Mouse (Mus musculus) kidney, embryonic 15.5 days (tissue): ENCODE results near the gene Sapcd2. TPM values are rescaled to one million over a fixed set of nuclear protein-coding genes. Genes with fewer than 3 reads are reported as not detected.

ENCODE experiments used
- polyA plus RNA-seq: library from polyadenylated mRNA; unstranded; fragments of >200 nt; fragmentation: Nextera tagmentation; extraction: Ambion mirVana; gene quantifications from 2 replicates; pipeline ENCODE4 v1.2.1, GENCODE M21; 2015

The Sapcd2 gene
- polyA plus RNA-seq, 1 experiment from 2014 or later, result 42.7 TPM

Other genes with a start within 250 kb of the Sapcd2 start
- 21.8 and 23.7 TPM in 2 replicates for gene Nrarp, start 191.6 kb upstream of the Sapcd2 start, polyA plus RNA-seq
- 11.7 and 14.1 TPM in 2 replicates for gene Tor4a, start 175.4 kb upstream of the Sapcd2 start, polyA plus RNA-seq
- 114 and 124 TPM in 2 replicates for gene Nelfb, start 160.8 kb upstream of the Sapcd2 start, polyA plus RNA-seq
- gene Stpg3, start 157.7 kb upstream of the Sapcd2 start, polyA plus RNA-seq, result 0.23 and 0.55 TPM in 2 replicates
- gene Fam166a, start 153.6 kb upstream of the Sapcd2 start, polyA plus RNA-seq, result 1.4 and 1.9 TPM in 2 replicates
- gene Tubb4b, start 147.6 kb upstream of the Sapcd2 start, polyA plus RNA-seq, result 555 and 581 TPM in 2 replicates
- gene Slc34a3, start 138.0 kb upstream of the Sapcd2 start, polyA plus RNA-seq, result 0.78 and 0.99 TPM in 2 replicates
- gene Rnf224, start 135.5 kb upstream of the Sapcd2 start, polyA plus RNA-seq, result 0.31 and 0.41 TPM in 2 replicates
- 20.7 and 21.8 TPM in 2 replicates for gene Rnf208, start 130.1 kb upstream of the Sapcd2 start, polyA plus RNA-seq
- 0.51 and 0.55 TPM in 2 replicates for gene Cysrt1, start 129.9 kb upstream of the Sapcd2 start, polyA plus RNA-seq
- 5.3 and 5.4 TPM in 2 replicates for gene AL732309.1, start 125.5 kb upstream of the Sapcd2 start, polyA plus RNA-seq
- 23.4 and 23.6 TPM in 2 replicates for gene Tmem203, start 116.9 kb upstream of the Sapcd2 start, polyA plus RNA-seq
- 9.2 and 11.3 TPM in 2 replicates for gene Tprn, start 109.7 kb upstream of the Sapcd2 start, polyA plus RNA-seq
- 204 and 207 TPM in 2 replicates for gene Ssna1, start 99.9 kb upstream of the Sapcd2 start, polyA plus RNA-seq
- 123 and 129 TPM in 2 replicates for gene Anapc2, start 99.8 kb upstream of the Sapcd2 start, polyA plus RNA-seq
- not detected in 2 replicates for gene Tmem210, start 84.2 kb upstream of the Sapcd2 start, polyA plus RNA-seq
- gene Lrrc26, start 82.4 kb upstream of the Sapcd2 start, polyA plus RNA-seq, result 0.46 TPM in 1 of 2 replicates, not detected in the other
- 0.53 and 0.71 TPM in 2 replicates for gene Grin1, start 53.1 kb upstream of the Sapcd2 start, polyA plus RNA-seq
- gene Man1b1, start 40.0 kb upstream of the Sapcd2 start, polyA plus RNA-seq, result 50.5 and 53.2 TPM in 2 replicates
- gene Dpp7, start 16.0 kb upstream of the Sapcd2 start, polyA plus RNA-seq, result 23.4 TPM in 2 replicates
- gene Uap1l1, start 6.6 kb upstream of the Sapcd2 start, polyA plus RNA-seq, result 24.9 and 27.3 TPM in 2 replicates
- gene Entpd2, start 23.6 kb downstream of the Sapcd2 start, polyA plus RNA-seq, result 4.5 and 4.6 TPM in 2 replicates
- 41.3 and 52.5 TPM in 2 replicates for gene Npdc1, start 27.0 kb downstream of the Sapcd2 start, polyA plus RNA-seq
- gene Fut7, start 50.9 kb downstream of the Sapcd2 start, polyA plus RNA-seq, result 0.08 and 0.18 TPM in 2 replicates
- gene Abca2, start 56.4 kb downstream of the Sapcd2 start, polyA plus RNA-seq, result 11.0 and 11.1 TPM in 2 replicates
- 3.6 and 3.9 TPM in 2 replicates for gene Clic3, start 84.5 kb downstream of the Sapcd2 start, polyA plus RNA-seq
- 30.4 and 31.8 TPM in 2 replicates for gene Paxx, start 88.8 kb downstream of the Sapcd2 start, polyA plus RNA-seq
- gene Ptgds, start 97.7 kb downstream of the Sapcd2 start, polyA plus RNA-seq, result 1.6 and 2.2 TPM in 2 replicates
- not detected in 2 replicates for gene Lcn12, start 121.6 kb downstream of the Sapcd2 start, polyA plus RNA-seq
- 85.1 and 96.1 TPM in 2 replicates for gene Fbxw5, start 128.4 kb downstream of the Sapcd2 start, polyA plus RNA-seq
- 6.3 and 7.8 TPM in 2 replicates for gene C8g, start 129.4 kb downstream of the Sapcd2 start, polyA plus RNA-seq
- gene Traf2, start 174.6 kb downstream of the Sapcd2 start, polyA plus RNA-seq, result 36.0 and 37.3 TPM in 2 replicates
- 373 and 392 TPM in 2 replicates for gene Edf1, start 185.5 kb downstream of the Sapcd2 start, polyA plus RNA-seq
- gene Mamdc4, start 202.5 kb downstream of the Sapcd2 start, polyA plus RNA-seq, result 8.4 and 10.1 TPM in 2 replicates
- gene Phpt1, start 202.9 kb downstream of the Sapcd2 start, polyA plus RNA-seq, result 184 and 197 TPM in 2 replicates
- gene Ajm1, start 209.4 kb downstream of the Sapcd2 start, polyA plus RNA-seq, result 0.15 and 0.21 TPM in 2 replicates
- gene Rabl6, start 236.2 kb downstream of the Sapcd2 start, polyA plus RNA-seq, result 72.8 and 74.7 TPM in 2 replicates
- gene Ccdc183, start 245.4 kb downstream of the Sapcd2 start, polyA plus RNA-seq, result 0.12 and 0.27 TPM in 2 replicates
- 31.6 and 32.4 TPM in 2 replicates for gene Tmem141, start 249.7 kb downstream of the Sapcd2 start, polyA plus RNA-seq